Mouse (Mus musculus) gastrocnemius, adult 2 months (tissue): ENCODE measurements around the gene Pik3cb. TPM values are rescaled to one million over a fixed set of nuclear protein-coding genes. Genes with fewer than 3 reads are reported as not detected.
A peak's percentile ranks its signal among the peaks of the same experiment; 100 is the strongest.

ENCODE experiments used
- DNase-seq: peaks from one replicate; pipeline ENCODE4 v3.0.0; 2022
- H3K27ac ChIP-seq: fragments of 200-600 bp; 2 replicates; pipeline ENCODE4 v1.8.1; 2022; ENCODE audit warnings: mild to moderate bottlenecking
- H3K4me3 ChIP-seq: fragments of 200-600 bp; 2 replicates; pipeline ENCODE4 v1.8.1; 2022; ENCODE audit warnings: mild to moderate bottlenecking, moderate library complexity
- CTCF ChIP-seq: fragments of 200-600 bp; IDR thresholded peaks from 2 replicates; pipeline ENCODE4 v1.8.1; 2022; ENCODE audit warnings: antibody characterized with exemption, mild to moderate bottlenecking, moderate library complexity
- intact Hi-C: fragments of 180-260 bp; cut with DNase I; formaldehyde crosslinking; loops from one replicate; pipeline ENCODE4 v1.15.1; 2025
- total RNA-seq, 2 experiments: library from RNA; stranded (reverse); gene quantifications; 2 replicates each; pipeline ENCODE4 v1.2.3; 2021

The Pik3cb gene
- total RNA-seq, 2 experiments from 2014 or later, result 4.5 to 6.1 TPM

DNA sequence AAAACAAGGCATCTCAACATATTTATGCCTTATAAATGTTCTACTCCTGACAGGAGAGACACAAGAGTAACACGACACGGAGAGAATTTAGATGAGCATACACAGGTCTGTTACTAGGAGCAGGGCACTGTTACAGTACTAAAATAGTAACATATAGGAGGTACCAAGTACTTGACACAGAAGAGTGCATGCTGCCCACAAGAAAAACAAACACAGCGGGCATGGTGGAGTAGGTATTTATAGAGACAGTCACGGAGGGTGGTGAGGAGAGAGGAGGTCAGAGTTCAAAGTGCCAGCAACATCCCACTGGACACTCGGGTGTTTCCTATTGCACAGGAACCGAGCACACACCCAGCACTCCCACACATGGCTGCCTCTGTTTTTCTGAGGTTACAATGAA, 90.7 kb downstream of the Pik3cb start:
- intact Hi-C loops, result no loop called here
- H3K27ac ChIP-seq, result peak overlapping the region; percentile 31; the same call in 1 of the 2 replicates
- no peak for DNase-seq
- no peak for TF ChIP-seq CTCF
- H3K4me3 ChIP-seq, result no peak overlapping the region

DNA sequence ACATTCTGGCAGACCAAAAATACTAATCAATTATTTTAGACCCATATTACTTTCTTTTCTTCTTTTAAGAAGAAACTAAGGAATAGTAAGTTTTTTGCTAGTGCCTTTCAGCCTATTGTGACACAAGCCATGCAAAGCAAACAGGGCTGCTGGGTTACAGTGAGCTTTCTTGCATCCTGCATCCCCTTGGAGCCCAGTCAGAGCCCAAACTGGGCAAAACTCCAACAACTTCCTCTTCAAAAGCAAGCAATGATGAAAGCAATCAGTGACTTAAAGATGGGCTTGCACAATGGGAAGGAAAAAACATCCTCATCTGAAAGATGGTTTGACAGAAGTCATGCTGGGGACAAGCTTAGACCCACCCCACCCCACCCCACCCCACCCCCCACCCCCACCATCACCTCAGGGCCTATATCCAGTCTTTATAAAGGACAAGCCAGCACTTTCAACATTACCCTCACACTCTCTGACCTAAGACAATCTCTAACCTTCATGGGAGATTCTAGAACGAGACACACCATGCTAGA, 91.6 kb downstream of the Pik3cb start:
- DNase-seq, result no peak
- intact Hi-C loops, result no loop called here
- Histone ChIP-seq H3K27ac (no peak overlapping the region), H3K4me3 (no peak overlapping the region)
- TF ChIP-seq CTCF, result no peak

DNA sequence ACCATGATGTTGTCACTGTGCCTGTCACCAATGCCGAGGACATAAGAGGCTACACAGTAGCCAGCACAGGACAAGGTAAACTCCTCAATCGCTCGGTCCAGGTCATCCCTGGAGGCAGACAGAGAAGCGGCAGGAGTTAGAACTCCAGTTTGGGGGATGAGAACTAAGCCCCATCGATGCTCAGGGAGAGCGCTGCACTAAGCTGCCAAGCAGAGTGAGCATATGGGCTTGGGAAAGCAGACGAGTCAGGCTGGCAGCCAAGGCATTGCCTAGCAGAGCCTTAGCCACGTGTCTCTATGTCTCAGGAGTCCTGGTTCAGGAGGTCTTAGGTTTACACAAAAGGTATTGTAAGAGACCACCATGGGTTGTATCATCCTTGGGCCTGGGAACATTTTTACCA, 95.7 kb downstream of the Pik3cb start:
- intact Hi-C loops, result no loop called here

DNA sequence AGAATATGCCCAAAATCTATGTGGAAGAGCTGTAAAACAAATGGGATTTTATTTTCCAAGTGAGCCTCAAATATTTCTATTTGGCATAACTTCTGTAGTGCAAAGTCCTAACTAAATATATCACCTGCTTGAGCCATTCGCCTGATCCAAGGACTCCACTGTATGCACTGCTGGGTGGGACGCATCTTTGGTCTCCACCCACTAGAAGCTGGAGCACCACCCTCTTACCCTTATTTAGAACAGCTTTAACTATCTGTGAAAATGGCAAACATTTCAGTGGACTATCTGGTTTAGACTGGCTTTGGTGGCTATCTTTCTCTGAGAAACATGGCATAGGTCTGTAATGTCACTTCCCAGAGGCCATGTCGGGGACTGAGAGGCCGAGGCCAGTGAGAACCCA, 97.8 kb downstream of the Pik3cb start:
- no peak for TF ChIP-seq CTCF
- no peak overlapping the region for H3K27ac ChIP-seq
- intact Hi-C loops, result no loop called here
- no peak for DNase-seq
- H3K4me3 ChIP-seq, result no peak overlapping the region

More for the DNA sequence above, 95.7 kb downstream of the Pik3cb start:
- no peak for DNase-seq
- H3K27ac ChIP-seq, result no peak overlapping the region
- no peak for TF ChIP-seq CTCF
- H3K4me3 ChIP-seq, result no peak overlapping the region

DNA sequence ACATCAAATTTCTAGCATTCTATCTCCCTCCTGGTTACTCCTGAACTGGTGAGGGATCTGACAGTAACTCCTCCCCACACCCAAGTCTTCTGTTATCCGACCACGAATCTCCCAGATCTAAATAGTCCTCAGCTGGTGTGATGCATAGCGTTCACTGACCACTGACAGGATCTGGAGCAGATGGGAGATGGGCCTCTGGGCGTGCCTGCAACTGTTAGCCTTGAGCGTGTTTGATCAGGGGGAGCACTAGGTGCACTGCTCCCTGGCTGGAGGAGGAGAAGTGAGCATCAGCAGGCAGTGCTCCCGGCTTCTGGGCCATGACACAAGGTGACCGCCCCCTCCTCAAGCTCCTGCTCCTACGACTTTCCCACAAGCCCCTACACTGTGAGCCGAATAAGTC, 98.4 kb downstream of the Pik3cb start:
- H3K27ac ChIP-seq, result no peak overlapping the region
- no peak for TF ChIP-seq CTCF
- H3K4me3 ChIP-seq, result no peak overlapping the region
- DNase-seq, result no peak
- intact Hi-C loops, result no loop called here

DNA sequence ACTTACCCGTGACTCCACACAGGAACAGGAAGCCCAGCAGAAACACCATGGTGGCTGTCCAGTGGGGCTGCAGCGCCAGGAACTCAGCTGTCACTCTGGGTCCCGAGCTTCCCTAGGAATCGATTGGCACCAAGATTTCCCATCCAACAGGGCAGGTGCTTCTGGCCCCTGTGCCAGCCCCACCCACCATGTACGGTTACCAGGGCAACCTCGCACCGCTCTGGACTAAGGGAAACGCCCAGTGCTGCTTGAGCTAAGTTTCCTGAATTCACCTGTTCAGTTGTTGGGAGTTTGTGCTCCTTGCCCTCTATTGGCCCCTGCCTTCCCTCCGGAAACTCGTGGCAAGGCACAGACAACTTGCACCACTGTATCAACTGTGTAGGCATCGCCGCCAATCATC, 104.8 kb downstream of the Pik3cb start, which contains the start of gene Gm1123:
Gene Gm1123 (minus strand): TSS at position 141 of the 400 bp plus-strand sequence.
- Histone ChIP-seq H3K27ac (no peak within 1 kb of the TSS), H3K4me3 (no peak within 1 kb of the TSS)
- intact Hi-C loops, result no loop called here
- no peak for DNase-seq
- TF ChIP-seq CTCF, result no peak

DNA sequence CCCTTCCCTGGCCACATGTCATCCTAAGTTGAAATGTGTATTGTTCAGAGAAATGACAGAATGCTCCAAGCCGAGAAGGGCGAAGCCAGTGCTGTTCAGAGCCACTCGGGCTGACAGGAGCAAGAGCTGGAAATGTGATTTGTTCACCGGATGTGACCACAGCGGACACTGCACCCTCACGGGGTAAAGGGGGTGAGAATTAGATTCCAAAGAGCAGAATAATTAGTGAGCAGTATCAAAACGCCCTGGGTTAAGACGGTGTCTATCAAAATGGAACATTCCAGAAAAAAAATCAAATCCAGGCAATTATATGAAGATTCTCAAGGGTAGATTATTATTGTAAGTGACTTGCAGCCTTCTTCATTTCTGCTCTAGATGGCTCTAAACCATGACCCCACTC, 106.3 kb downstream of the Pik3cb start:
- intact Hi-C loops, result no loop called here
- H3K4me3 ChIP-seq, result no peak overlapping the region
- H3K27ac ChIP-seq, result no peak overlapping the region
- TF ChIP-seq CTCF, result no peak
- no peak for DNase-seq

DNA sequence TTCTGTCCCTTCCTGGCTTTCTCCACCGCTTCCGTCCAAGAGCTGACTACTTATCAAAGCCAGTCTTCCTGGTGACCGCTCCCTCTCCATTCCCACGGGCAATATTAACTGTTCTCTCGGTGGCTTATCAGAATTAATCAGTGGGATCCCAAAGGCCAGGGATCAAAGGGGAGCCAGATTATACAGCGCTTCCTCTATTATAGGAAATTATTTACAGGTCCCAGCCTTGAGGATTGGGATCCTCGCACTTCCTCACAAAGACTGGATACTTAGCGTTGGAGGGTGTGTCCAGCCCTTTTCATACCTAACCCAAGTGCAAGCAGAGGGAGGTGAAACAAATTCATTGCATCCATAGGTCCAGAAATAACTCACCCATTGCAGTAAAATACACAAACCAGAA, 108.4 kb downstream of the Pik3cb start:
- no peak for TF ChIP-seq CTCF
- Histone ChIP-seq H3K4me3 (no peak overlapping the region), H3K27ac (no peak overlapping the region)
- intact Hi-C loops, result no loop called here
- DNase-seq, result no peak

DNA sequence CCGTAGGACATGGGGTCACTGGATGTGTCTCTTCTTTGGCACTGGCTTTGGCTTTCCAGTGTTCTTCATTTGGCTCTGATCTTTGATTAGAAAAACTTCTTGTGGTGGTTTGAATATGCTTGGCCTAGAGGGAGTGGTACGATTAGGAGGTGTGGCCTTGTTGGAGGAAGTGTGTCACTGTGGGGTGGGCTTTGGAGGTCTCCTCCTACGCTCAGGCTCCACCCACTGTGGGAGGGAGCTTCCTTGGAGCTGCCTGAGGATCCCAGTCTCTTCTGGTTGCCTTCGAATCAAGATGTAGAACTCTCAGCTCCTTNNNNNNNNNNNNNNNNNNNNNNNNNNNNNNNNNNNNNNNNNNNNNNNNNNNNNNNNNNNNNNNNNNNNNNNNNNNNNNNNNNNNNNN, 118.7 kb downstream of the Pik3cb start:
- no peak for TF ChIP-seq CTCF
- H3K4me3 ChIP-seq, result no peak overlapping the region
- no peak for DNase-seq
- no peak overlapping the region for H3K27ac ChIP-seq
- intact Hi-C loops, result no loop called here

DNA sequence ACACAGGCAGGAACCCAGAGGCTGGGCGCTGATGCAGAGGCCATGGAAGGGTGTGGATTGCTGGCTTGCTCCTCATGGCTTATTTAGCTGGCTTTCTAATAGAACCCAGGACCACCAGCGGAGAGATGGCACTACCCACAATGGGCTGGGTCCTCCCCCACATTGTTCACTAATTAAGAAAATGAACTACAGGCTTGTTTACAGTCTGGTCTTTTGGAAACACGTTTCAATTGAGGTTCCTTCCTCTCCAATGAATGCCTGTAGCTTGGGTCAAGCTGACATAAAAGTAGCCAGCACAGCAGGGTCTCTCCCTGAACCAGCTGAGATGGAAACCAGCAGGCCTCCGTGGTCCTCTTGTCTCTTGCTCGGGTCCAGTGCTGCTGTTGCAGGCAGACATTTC, 119.3 kb downstream of the Pik3cb start:
- TF ChIP-seq CTCF, result no peak
- intact Hi-C loops, result no loop called here
- no peak for DNase-seq
- Histone ChIP-seq H3K4me3 (no peak overlapping the region), H3K27ac (no peak overlapping the region)

DNA sequence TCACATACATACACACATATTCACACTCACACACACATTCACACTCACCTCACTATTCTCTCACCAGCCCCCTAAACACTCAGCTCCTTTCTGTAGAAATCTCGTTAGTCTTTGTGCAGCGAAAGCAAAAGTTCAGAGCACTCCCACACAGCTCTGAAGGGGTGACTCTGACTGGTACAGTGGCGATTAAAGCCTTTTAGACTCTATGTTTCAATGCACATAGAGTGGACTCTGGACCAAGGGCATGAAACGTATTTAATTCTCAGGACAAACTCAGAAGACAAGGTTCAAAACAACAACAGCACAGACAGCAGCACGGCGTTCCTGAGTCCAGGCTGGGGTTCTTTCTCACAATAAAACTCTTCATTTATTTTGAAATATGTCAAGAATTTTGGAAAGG, 122.7 kb downstream of the Pik3cb start:
- no peak for DNase-seq
- intact Hi-C loops, result no loop called here
- H3K27ac ChIP-seq, result no peak overlapping the region
- no peak overlapping the region for H3K4me3 ChIP-seq
- no peak for TF ChIP-seq CTCF

DNA sequence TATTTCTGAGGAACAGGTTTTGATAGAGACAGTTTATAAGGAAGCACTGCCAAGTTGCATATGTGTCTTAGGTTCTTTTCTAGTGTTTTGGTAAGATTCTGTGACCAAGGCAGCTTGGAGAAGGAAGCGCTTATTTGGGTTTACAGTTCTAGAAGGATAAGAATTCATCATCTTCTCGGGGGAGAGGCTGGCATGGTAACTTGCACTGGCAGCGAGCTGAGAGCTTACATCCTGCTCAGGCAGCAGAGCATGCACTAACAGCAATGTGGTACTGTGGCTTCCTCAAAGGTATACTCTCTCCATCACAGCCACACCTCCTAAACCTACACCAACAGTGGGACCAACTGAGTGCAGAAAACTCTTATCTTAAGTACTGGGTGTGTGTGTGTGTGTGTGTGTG, 123.7 kb downstream of the Pik3cb start:
- Histone ChIP-seq H3K4me3 (no peak overlapping the region), H3K27ac (no peak overlapping the region)
- no peak for TF ChIP-seq CTCF
- intact Hi-C loops, result no loop called here
- DNase-seq, result no peak

DNA sequence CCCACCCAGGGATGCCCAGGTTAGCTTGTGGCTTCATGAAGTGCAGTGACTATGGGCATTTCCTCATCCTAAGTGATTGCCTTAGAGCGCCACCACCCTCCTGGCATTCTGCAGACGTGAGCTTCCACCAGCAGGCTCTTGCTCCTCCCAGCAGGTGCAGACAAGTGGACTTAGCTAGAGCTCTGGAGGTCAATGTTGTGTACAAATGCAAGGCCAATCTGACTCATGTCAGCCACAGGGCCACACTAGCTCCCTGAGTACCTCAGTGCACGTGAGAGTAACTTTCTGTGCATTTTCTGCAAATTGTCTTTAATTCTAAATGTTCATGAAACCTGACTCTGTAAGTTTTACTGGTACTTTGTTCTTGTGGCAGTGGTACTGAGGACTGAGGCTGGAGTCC, 124.1 kb downstream of the Pik3cb start:
- Histone ChIP-seq H3K27ac (no peak overlapping the region), H3K4me3 (no peak overlapping the region)
- DNase-seq, result no peak
- TF ChIP-seq CTCF, result no peak
- intact Hi-C loops, result no loop called here

DNA sequence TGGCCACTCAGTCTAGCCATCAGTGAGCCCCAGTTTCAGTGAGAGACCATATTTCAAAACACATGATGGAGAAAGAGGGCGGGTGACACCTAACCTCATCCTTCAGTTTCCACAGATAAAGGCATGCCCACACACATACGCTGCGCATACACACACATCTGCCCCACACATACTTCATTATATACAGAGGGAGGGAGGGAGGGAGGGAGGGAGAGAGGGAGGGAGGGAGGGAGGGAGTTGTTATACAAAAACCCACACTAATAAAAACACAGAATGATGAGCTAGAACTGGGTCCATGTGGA, 130.6 kb downstream of the Pik3cb start:
- intact Hi-C loops, result no loop called here
- Histone ChIP-seq H3K27ac (no peak overlapping the region), H3K4me3 (0 out of 2 replicates have a peak overlapping the region, but pooled peaks have one; percentile 32)
- TF ChIP-seq CTCF, result no peak
- DNase-seq, result no peak
